Mouse (Mus musculus) neural tube, embryonic 10.5 days (tissue): ENCODE results near the gene Smim1.

Source experiments
- DNase-seq: peaks from one replicate; pipeline ENCODE4 v3.0.0-alpha.2; 2017; ENCODE audit warnings: low spot score; ENCODE audit errors: extremely low spot score

Gene Smim1

GRCm38 (mm10) chr4:154025641-154026440, at the start of gene Smim1:
Smim1 (minus strand) TSS chr4:154026230.
- DNase-seq: peak; percentile 57

GRCm38 (mm10) chr4:154071941-154072340, 45.9 kb upstream of the Smim1 start:
- no peak for DNase-seq

DNA sequence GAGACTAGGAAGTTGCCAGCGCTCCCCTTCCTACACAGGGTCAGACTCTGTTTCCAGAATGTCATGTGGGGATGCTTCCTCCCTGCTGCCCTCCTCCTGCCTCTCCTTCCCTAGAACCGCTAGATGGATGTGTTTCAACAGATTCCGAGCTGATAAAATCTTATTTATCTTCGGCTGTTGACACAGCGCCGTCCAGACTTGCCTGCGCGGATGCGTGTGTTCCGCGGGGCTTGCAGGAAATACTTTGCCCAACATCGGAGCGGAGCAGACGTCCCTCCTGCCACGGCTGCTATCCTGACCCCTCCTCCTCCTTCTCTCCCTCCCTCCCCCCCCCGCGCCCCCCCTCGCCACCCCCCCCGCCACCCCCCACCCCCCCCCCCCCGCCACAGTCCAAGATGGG, 45.5 kb upstream of the Smim1 start:
- no peak for DNase-seq

GRCm38 (mm10) chr4:154070896-154071295, 44.9 kb upstream of the Smim1 start:
- DNase-seq: peak; percentile 35

DNA sequence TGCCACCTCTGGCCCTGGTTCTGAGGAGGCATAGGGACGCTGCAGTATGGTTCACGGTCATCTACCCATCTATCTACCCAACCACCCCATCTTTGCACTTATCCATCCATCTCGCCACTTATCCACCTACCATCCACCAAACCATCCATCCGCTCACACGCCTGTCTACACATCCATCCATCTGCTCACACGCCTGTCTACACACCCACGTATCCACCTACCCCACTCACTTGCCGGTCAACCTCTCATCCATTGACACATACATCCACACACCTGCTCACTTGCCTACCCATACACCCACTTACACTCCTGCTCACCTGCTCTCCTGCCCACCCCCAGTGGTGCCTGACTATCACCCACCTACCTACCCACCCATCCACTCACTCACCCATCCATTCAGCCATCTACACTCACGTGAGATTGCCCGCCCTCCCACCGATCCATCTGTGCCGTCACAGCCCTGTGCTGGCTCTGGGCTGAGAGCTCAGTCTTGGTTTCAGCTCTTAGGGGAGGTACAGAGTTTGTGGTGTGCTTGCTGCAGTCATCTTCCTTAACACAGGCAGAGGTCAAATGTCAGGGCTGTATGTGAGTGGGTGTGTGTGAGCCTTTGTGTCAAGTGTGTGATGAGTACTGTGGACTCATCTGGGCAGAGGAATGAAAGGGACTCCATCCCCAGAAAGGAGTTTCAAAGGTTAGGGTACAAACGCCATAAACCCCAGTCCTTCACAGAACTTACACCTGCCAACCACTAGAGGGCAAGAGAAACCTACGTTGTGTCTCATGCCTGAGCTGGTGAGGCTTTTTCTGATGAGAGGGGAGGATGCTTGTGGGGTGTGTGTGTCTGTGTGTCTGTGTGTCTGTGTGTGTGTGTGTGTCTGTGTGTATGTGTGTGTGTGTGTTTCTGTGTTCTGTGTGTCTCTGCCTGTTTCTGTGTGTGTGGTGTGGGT, 39.1 kb upstream of the Smim1 start:
- DNase-seq: peak; percentile 18

DNA sequence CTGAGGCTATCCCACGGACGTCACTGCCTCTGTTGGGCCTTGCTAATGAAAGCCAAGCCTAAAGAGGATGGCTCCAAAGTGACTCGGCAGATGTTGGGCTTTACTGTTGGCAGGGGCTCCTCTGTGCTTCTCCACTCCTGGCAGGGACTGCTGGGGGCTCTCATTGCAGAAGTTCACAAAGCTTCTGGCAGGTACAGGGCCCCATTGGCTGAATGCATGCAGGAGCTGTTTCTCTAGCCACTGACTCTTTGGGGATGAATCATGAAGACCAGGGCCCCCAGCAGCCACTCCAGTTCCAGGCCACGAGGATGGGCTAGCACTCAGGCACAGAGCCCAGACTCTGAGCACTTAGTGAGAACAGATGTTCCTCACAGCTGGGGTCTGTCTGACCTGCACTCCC, 31.7 kb upstream of the Smim1 start:
- no peak for DNase-seq

DNA sequence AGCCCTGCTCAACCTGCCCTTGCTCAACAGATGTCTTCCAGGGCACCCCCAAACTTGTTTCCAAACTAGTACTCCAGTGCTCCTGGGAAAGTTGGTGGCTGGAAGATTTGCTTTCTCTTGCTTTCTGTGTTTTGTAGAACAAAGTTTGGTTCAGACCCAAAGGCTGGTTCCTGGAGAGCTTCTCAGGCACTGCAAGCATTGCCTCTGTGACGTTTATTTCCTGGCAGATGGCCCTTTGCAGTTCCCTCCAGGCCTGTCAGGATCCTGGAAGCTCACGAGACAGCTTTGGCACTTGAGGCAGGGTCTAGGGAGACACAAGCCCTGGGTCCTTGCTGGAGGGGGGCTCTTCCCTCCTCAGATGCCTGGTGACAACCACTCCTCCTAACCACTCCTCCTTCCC, 30.6 kb upstream of the Smim1 start:
- no peak for DNase-seq

DNA sequence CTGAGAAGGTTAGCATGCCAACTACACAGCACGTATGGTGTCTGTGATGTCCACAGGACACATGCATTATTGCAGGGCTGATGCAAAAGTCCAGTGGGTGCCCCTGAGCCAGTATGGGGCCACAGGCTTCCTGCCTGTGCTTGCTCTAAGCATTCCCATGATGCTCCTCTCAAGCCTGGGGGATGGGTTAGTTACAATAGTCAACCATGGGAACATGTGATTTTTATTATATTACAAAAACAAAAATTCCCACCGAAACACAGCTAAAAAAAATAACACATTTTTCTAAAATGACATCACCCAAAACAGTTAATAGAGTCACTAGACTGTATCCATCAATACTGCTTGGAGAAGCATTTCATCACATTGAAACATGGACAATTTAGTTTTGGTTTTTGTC, 30.0 kb upstream of the Smim1 start:
- no peak for DNase-seq

DNA sequence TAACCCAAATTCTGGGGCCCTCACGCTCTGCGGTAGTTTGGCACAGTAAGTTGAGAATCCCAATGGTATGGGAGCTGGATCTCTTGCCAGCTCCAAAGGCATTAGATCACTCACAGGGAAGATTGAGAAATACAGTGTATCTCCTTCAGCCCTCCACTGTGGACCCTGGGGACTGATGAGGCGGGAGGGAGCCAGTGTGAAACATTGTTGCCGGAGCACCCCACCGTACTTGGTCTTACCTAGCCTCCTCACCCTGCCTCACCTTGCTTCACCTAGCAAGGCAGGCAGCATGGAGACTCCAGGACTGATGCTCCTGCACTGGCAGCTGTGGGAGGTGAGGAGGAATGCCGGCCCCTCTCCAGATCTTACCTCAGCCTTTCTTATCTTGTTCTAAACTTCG, 29.5 kb upstream of the Smim1 start:
- DNase-seq: no peak

- no peak for DNase-seq
Measured at GRCm38 (mm10) chr4:154053065-154053464, 27.0 kb upstream of the Smim1 start.

DNA sequence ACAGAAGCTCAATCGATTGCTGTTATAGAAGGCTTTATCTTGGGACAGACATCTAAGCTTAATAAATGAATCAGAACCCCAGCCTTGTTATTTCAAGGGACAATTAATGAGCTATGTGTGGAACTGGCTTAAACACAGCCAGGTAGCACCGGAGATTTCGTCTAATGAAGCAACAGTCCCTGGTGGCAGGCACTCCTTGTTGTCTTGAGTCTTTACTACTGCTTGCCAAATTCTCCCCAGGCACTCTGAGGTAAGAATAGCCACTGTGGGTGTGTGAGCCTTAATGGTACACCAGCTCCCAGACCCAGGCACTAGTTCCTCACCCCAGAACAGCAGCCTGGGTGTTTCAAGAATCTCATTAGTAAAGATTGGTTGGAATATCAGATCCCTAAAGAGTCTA, 25.4 kb upstream of the Smim1 start:
- DNase-seq: no peak

GRCm38 (mm10) chr4:154045837-154046236, 19.8 kb upstream of the Smim1 start:
- no peak for DNase-seq

DNA sequence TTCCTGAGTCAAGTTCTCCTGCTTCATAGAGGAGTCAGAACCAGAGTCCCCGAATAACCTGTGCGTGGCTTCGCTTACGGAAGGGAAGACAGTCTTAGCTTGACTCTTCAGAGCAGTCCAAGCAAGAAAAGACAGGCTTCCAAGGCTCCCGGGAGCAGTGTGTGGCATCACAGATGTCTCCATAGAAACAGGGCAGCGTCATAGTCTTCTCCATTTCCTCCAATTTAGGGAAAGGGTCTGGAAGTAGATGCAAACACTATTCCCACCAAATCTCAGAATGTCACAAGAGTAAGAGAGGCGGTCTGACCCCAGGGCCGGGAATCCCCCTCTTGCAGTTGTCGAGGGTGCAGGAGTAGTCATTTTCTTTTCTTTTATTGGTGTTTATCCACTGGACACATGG, 16.5 kb upstream of the Smim1 start, which contains the start of gene Ccdc27:
Ccdc27 (minus strand) TSS at position 101 of the 400 bp plus-strand sequence.
- no peak for DNase-seq

GRCm38 (mm10) chr4:154037123-154037522, 11.1 kb upstream of the Smim1 start:
- DNase-seq: no peak

DNA sequence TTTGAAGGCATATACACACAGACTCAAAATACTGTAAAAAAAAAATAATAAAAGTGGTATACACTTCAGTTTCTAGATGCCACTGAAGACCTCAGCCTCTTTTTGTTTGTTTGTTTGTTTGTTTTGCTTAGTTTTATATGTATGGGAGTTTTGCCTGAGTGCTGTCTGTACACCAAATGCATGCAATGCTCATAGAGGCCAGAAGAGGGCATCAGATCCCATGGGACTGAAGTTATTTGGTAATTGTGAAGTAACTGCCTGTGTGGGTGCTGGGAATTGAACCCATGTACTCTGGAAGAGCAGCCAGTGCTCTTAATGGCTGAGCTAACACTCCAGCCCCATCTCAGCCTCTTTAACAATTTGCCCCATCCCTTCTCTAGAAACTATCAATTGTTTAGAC, 2.6 kb upstream of the Smim1 start:
- DNase-seq: no peak

GRCm38 (mm10) chr4:154028066-154028465, 2.0 kb upstream of the Smim1 start:
- DNase-seq: no peak

DNA sequence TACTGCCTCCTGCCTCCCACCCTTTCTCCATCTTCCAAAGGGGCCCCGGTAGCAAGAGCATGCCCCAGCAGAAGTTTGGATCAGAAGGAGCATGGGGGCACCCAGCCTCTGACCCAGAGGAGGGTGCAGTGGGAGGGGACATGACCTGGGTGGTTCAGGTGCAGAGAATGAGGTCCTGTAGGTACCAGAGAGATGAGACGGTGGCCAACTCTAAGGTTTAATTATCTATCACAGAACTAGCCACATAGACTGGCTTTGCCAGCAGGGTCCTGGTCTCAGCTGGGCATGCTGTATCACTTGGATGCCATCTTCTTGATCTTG, 371 bp upstream of the Smim1 start:
- DNase-seq: no peak

DNA sequence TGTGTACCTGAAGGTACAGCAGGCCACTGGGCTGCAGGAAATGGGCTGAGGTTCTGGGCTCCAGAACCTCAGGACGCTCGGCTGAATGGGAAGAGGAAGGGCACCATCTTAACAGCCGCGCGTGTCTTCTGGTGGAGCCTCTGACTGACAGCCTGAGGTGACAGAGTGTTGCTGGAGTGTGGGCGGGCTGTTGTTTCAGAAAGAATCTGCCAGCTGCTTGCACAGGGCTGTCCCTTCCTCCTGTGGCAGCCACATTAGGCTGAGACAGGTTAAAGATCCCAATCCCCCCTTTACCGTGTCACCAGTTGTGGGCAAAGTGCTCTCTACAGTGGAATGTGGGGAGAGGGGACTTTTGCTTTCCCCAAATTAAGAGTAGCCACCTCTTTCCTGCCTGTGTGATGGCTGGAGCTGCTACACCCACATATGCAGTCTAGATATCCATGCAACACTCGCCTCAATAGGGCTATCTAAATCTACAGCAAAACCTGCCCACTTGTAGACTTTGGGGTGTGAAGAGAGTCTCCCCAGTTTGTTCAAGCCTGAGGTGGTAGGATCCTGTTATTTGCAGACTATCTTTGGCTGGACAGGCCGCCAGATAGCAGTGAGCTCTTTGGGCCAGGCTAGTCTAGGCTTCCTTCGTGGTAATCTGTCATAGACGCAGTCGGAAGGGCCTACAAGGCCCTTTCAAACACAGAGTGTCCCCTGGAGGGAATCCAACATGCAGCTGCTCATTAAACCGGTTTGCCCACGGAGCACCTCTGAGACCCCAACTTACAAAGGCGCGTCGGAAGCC, 1.1 kb downstream of the Smim1 start:
- no peak for DNase-seq

- DNase-seq: no peak
Measured at GRCm38 (mm10) chr4:154023754-154024601, 2.1 kb downstream of the Smim1 start.

DNA sequence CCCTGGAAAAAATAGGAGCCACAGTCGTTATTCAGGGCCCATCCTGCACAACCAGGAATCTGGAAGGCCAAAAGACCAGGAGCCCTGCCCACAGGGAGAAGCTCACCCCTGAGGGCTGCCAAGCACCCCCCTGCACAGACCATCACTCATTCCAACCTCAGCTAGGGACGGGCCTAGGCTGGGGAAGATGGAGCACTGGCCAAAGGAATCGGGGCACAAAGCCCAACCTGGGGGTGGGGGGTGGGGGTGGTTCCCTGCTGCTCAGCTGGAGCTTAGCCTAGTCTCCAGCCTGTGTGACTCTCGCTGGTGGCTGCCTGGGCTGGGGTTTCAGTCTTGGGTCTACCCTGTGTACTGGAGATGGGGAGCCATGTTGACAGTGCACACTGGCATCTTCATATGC, 3.2 kb downstream of the Smim1 start:
- no peak for DNase-seq

DNA sequence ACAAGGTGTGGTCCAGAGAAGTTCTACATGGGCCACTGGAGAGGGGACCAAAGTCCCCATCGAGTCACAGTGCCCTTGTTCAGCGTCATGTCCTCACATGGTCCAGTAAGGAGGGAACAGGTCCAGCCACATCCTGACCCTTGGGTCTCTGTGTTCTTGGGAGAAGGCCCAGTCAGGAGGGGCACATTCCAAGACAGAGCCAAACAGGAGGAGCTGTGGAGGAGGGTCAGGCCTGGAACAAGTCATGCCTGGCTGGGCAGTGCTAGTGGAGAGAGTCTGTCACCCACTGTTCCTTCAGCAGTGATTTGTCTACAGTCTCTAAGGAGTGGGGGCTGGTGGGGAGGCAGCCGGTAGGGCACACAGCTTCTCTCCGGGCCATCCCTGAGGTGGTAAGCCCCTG, 3.6 kb downstream of the Smim1 start:
- DNase-seq: no peak
